In the genomic region with DNA sequence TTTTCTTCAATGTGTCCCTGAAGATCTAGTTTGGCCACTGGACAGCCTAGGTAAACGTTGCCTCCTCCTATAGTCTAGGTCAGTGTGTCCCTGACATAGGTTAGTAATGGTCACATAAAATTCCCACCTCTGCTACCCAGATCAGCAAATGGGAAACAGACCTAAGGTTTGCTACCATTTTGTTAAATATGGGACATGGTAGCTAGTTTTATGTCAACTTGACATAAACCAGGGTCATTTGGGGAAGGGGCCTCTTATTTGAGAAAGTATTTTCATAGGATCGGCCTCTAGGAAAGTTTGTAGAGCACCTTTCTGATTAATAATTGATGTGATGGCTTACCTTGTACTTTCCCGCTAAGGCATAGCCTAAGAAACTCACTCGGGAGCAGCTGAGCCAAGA, we compare ENCODE assay signal across 14 mouse cellular contexts. TPM values are rescaled to one million over a fixed set of nuclear protein-coding genes. Genes with fewer than 3 reads are reported as not detected.
A peak's percentile ranks its signal among the peaks of the same experiment; 100 is the strongest.
DNase-seq lines count a peak whose midpoint lies in the region.
"Had no signal": no experiment of that assay in that cellular context is flagged by ENCODE, and none has a peak within 500 bp of the region (broad histone marks: within the 10 kb centered on the region; RNA-seq: fewer than 3 reads in every experiment).

No protein-coding gene starts in this region.

- peak; percentile 94 for DNase-seq in 3T3-L1 (ENCODE audit: low read depth, low spot score)
- DNase-seq in left cerebral cortex, postnatal 14 days (ENCODE audit: low spot score in 2 of 2), result no peak
- DNase-seq: adrenal gland, adult 2 months; adrenal gland, adult 8-10 months; adrenal gland, postnatal 10 days; adrenal gland, postnatal 14 days; adrenal gland, postnatal 25 days; adrenal gland, postnatal 36 days; B cell, adult 2 months; cerebellum, adult 11 months; cerebellum, adult 11-12 months; cerebellum, adult 18-20 months; cerebellum, adult 2 months; cerebellum, adult 8-10 months had no signal

- intact Hi-C loops in left cerebral cortex, postnatal 14 days (cut with DNase I), result no loop called here

RNA-seq across cellular contexts. Expression of a gene that starts 8.8 kb away (rescaled TPM):
- 1 to 10 TPM; 3.2 to 3.6 TPM for total RNA-seq in left cerebral cortex, postnatal 14 days (2021)
